Mouse (Mus musculus): ENCODE measurements around the gene Coasy.

GRCm38 (mm10) chr11:101128996-101129577 is 46.7 kb downstream of the Coasy start:
- TF ChIP-seq CTCF (IDR thresholded peaks at IDR 0.05; ENCODE audit: insufficient read depth, low read length) = no peak
- no peak for TF ChIP-seq POLR2A (IDR thresholded peaks at IDR 0.05; ENCODE audit: borderline replicate concordance, extremely low read depth, low read depth, low read length)

All from lung, adult 2 months (tissue).